Mouse (Mus musculus) neural tube, embryonic 14.5 days (tissue): Measurements from ENCODE around the gene Gm5565. TPM values are rescaled to one million over a fixed set of nuclear protein-coding genes. Genes with fewer than 3 reads are reported as not detected.
"Not testable (repeated sequence)": the region's sequence is repeated elsewhere in the genome, so short reads cannot be mapped to it uniquely, and the experiment has no call there.

Source experiments
- ATAC-seq: fragments of 200-750 bp; cut with Nextera tagmentation; 2 replicates; pipeline ENCODE4 v1.8.0; 2017; ENCODE audit warnings: low read depth, mild to moderate bottlenecking, moderate TSS enrichment, moderate library complexity
- H3K27ac ChIP-seq: fragments of 300-500 bp; sonication (generic); 2 replicates; pipeline ENCODE4 v1.5.1; 2014; ENCODE audit warnings: low read depth, mild to moderate bottlenecking, control low read depth, low read length, moderate library complexity, mixed read lengths
- H3K27me3 ChIP-seq: fragments of 300-500 bp; sonication (generic); 2 replicates; pipeline ENCODE4 v1.6.1; 2014; ENCODE audit warnings: low read length; ENCODE audit not compliant: control insufficient read depth, insufficient read depth
- H3K36me3 ChIP-seq: fragments of 300-500 bp; sonication (generic); 2 replicates; pipeline ENCODE4 v1.6.1; 2014; ENCODE audit warnings: low read length, mixed read lengths; ENCODE audit not compliant: control insufficient read depth, insufficient read depth
- H3K4me1 ChIP-seq: fragments of 300-500 bp; sonication (generic); 2 replicates; pipeline ENCODE4 v1.6.1; 2014; ENCODE audit warnings: low read length; ENCODE audit not compliant: control insufficient read depth, insufficient read depth
- H3K4me2 ChIP-seq: fragments of 300-500 bp; sonication (generic); 2 replicates; pipeline ENCODE4 v1.6.1; 2014; ENCODE audit warnings: mild to moderate bottlenecking, low read depth, low read length, control low read depth
- H3K4me3 ChIP-seq: fragments of 300-500 bp; sonication (generic); 2 replicates; pipeline ENCODE4 v1.5.1; 2014; ENCODE audit warnings: low read depth, low read length, control low read depth, mixed read lengths
- H3K9ac ChIP-seq: fragments of 300-500 bp; sonication (generic); replicated peaks from 2 replicates; pipeline ENCODE4 v1.6.1; 2014; ENCODE audit warnings: low read depth, mild to moderate bottlenecking, control low read depth, low read length, mixed read lengths
- H3K9me3 ChIP-seq: fragments of 300-500 bp; sonication (generic); 2 replicates; pipeline ENCODE4 v1.6.1; 2016; ENCODE audit warnings: low read length; ENCODE audit not compliant: control insufficient read depth
- WGBS: fragments of 180-500 bp; shearing (Covaris S2); extraction: QIAGEN DNeasy Blood & Tissue Kit; methylation state at CpG from one replicate; pipeline ENCODE4 v1.1.7; 2014; 5-methylcytosine and 5-hydroxymethylcytosine counted together
- polyA plus RNA-seq: library from polyadenylated mRNA; unstranded; fragments of >200 nt; fragmentation: Nextera tagmentation; extraction: Ambion mirVana; gene quantifications from 2 replicates; pipeline ENCODE4 v1.2.1, GENCODE M21; 2014

The Gm5565 gene
- polyA plus RNA-seq, 1 experiment from 2014 or later: not detected

DNA sequence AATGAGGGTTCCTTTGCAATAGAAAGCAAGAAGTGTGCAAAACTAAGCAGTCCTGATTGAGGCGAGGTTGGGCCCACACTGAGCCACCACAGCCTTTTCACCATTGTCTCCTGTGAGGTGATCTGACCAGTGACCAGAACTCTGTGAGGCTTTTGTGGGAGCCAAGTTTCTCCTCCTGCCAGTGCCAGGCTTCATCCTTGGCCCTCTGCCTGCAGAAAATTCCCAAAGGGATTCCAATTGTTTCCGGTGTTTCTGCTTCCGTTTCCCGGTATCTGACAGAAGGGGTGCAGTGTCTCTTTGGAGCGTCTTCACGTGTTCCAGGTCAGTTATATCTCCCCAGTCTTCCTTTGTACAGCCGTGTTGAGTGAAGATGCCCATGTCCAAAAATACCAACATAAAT, 28.4 kb upstream of the Gm5565 start:
- Histone ChIP-seq H3K27ac (no peak overlapping the region), H3K9ac (no peak overlapping the region), H3K4me3 (no peak overlapping the region), H3K36me3 (no peaks in the 10 kb centered on the region), H3K4me1 (no peaks in the 10 kb centered on the region), H3K9me3 (no peaks in the 10 kb centered on the region), H3K27me3 (no peaks in the 10 kb centered on the region), H3K4me2 (no peak overlapping the region)
- no peak for ATAC-seq
- WGBS: 79% methylated on average over 7 of the region's 7 CpGs

DNA sequence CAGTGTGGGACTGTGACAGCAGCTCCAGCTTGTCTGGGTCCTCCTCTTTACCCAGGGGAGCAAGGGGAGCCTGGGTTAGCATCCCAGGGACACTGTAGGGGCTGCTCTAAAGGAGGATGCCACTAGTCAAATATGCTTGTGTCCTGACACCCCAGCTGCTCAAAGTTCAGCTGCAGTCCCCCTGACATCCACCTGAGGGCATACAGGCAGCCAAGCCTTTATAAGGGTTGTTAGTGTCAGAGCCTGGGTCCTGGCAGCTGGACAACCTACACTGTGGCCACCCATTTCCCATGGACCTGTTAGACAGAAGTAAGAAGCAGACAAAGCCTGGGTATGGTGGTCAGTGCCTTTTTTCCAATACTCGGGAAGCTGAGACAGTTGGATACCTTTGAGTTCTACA, 27.8 kb upstream of the Gm5565 start:
- Histone ChIP-seq H3K27me3 (no peaks in the 10 kb centered on the region), H3K27ac (no peak overlapping the region), H3K4me1 (no peaks in the 10 kb centered on the region), H3K4me3 (no peak overlapping the region), H3K9me3 (no peaks in the 10 kb centered on the region), H3K9ac (no peak overlapping the region), H3K36me3 (no peaks in the 10 kb centered on the region), H3K4me2 (no peak overlapping the region)
- WGBS: 84% methylated on average over 1 of the region's 1 CpGs
- ATAC-seq: no peak

DNA sequence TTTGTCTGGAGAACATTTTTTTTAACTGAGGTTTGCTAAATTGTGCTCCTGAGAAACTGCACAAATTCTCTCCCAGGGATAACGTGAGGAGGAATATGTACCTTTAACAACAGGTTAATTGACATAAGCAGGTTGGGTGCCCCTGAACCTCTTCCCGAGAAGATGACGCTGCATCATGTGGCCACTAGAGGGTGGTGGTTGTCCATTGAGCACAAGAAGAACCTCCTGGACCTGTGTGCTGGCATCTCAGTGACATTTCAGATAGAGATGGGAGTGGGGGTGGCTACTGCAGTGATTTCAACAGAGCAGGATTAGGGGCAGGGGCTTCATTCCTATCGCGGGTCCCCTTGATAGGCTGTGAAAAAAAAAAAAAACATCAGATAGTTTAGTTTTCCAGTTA, 27.1 kb upstream of the Gm5565 start:
- H3K4me2 ChIP-seq, H3K4me3 ChIP-seq, H3K4me1 ChIP-seq, H3K36me3 ChIP-seq, H3K27ac ChIP-seq, H3K27me3 ChIP-seq, ATAC-seq, H3K9ac ChIP-seq, H3K9me3 ChIP-seq: not testable (repeated sequence)
- WGBS: 29% methylated on average over 5 of the region's 5 CpGs

DNA sequence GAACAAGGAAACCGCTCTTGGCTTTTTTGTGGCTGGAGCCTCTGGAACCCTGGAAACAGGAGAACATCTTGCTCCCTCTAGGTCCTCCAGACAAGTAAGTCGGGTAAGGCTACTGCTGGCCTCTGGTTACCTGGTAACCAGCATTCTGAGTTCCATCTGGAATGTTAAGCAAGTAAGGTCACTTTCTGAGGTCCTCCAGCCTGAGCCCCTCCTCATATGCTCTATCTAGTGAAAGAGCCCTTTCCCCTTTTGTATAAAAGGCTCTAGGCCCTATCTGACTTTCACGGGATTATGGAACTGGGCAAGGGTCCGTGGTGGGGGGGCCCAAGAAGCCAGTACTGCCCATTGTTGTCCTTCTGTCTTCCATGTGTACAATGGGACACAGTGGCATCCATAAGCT, 24.9 kb upstream of the Gm5565 start, which contains the start of gene 1700001J03Rik:
1700001J03Rik (minus strand) TSS at position 101 of the 400 bp plus-strand sequence.
- 76% methylated on average over 4 of the region's 4 CpGs for WGBS
- not testable (repeated sequence) for H3K36me3 ChIP-seq, ATAC-seq, H3K9ac ChIP-seq, H3K27me3 ChIP-seq, H3K9me3 ChIP-seq, H3K4me1 ChIP-seq, H3K27ac ChIP-seq, H3K4me2 ChIP-seq, H3K4me3 ChIP-seq

DNA sequence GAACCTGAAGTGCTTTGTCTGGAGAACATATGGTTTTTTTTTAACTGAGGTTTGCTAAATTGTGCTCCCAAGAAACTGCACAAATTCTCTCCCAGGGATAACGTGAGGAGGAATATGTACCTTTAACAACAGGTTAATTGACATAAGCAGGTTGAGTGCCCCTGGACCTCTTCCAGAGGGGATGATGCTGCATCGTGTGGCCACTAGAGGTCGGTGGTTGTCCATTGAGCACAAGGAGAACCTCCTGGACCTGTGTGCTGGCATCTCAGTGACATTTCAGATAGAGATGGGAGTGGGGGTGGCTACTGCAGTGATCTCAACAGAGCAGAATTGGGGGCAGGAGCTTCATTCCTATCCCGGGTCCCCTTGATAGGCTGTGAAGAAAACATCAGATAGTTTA, 12.4 kb upstream of the Gm5565 start:
- H3K36me3 ChIP-seq, ATAC-seq, H3K4me2 ChIP-seq, H3K4me3 ChIP-seq, H3K27me3 ChIP-seq, H3K9ac ChIP-seq, H3K9me3 ChIP-seq, H3K4me1 ChIP-seq, H3K27ac ChIP-seq: not testable (repeated sequence)
- WGBS: 73% methylated on average over 4 of the region's 4 CpGs

DNA sequence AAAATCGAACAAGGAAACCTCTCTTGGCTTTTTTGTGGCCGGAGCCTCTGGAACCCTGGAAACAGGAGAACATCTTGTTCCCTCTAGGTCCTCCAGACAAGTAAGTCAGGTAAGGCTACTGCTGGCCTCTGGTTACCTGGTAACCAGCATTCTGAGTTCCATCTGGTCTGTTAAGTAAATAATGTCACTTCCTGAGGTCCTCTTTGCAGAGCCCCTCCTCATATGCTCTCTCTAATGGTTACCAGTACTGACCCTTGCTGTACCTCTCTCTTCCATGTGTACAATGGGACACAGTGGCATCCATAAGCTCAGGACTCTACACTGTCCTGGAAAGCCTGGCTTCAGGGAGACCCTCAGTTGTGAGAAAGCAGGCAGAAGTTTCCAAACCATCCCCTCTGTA, 10.3 kb upstream of the Gm5565 start, which contains the start of gene Gm6309:
Gm6309 (minus strand) TSS at position 101 of the 400 bp plus-strand sequence.
- H3K9me3 ChIP-seq, H3K4me2 ChIP-seq, H3K4me1 ChIP-seq, H3K27me3 ChIP-seq, H3K27ac ChIP-seq, H3K9ac ChIP-seq, H3K4me3 ChIP-seq, H3K36me3 ChIP-seq, ATAC-seq: not testable (repeated sequence)
- WGBS: 78% methylated on average over 2 of the region's 2 CpGs

DNA sequence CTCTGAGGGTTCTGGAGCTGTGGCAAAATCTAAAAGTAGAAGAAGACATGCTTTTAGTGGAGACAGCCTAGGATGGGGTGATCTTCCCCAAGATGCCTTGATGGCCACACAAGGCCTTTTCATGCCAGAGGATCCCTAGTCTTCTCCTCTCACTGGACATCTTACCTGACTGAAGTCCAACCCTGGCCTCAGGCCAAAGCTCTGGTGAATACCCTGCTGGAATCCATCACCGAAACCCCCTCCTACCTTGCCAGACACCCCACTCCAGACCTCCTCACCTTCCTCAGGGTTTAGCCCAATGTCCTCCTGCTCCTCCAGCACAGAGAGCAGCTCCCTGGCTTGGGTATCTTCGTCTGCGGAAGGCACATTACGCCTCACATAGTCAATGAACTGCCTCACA, 2.0 kb downstream of the Gm5565 start:
- not testable (repeated sequence) for H3K9me3 ChIP-seq, H3K4me2 ChIP-seq, H3K4me3 ChIP-seq, H3K27me3 ChIP-seq, H3K36me3 ChIP-seq, ATAC-seq, H3K4me1 ChIP-seq, H3K27ac ChIP-seq, H3K9ac ChIP-seq
- 92% methylated on average over 4 of the region's 4 CpGs for WGBS

DNA sequence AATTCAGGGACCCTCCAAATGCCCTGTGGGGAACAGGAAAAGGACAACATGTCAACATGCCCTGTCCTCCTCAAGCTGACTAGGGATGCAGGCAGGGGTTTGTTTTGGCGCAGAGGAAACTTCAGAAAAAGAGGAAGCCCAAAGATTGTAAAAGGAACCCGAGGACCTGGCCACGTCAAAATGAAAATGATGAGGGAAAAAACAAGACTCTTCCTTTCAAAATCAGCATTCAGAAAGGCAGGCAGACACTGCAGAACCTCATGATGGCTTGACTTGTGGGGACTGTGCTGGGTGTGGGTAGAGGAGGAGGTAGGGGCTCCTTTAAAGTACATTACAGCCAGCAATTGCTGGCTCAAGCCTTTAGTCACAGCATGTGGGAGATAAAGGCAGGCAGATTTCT, 9.9 kb downstream of the Gm5565 start:
- no peaks in the 10 kb centered on the region for H3K4me1 ChIP-seq

DNA sequence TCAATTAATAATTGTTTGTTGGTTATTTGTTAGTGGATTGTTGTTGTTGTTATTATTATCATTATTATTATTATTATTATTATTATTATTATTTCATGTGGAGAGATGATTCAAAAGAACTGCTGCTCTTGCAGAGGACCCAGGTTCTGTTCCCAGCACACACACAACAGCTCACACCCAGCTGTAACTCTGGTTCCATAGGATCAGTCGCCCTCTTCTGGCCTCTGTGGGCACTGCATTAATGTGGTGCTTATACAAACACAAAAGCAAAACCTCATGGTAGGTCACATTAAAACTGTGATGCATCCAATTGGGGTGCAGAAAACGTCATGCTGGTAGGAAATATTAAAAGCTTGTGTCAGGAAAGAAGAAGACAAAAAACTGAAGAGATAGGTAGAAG, 12.4 kb downstream of the Gm5565 start:
- Histone ChIP-seq H3K36me3 (no peaks in the 10 kb centered on the region), H3K9ac (no peak overlapping the region), H3K9me3 (0 out of 2 replicates have a peak, but pooled peaks cover 3% of the 10 kb centered on the region), H3K27ac (no peak overlapping the region), H3K4me2 (no peak overlapping the region), H3K4me1 (no peaks in the 10 kb centered on the region), H3K4me3 (no peak overlapping the region), H3K27me3 (no peaks in the 10 kb centered on the region)
- 53% methylated on average over 2 of the region's 2 CpGs for WGBS
- ATAC-seq: no peak

More for the DNA sequence above, 9.9 kb downstream of the Gm5565 start:
- Histone ChIP-seq H3K9ac (no peak overlapping the region), H3K27me3 (no peaks in the 10 kb centered on the region), H3K4me2 (no peak overlapping the region), H3K27ac (no peak overlapping the region), H3K36me3 (no peaks in the 10 kb centered on the region), H3K9me3 (0 out of 2 replicates have a peak, but pooled peaks cover 3% of the 10 kb centered on the region), H3K4me3 (no peak overlapping the region)
- 82% methylated on average over 3 of the region's 3 CpGs for WGBS
- ATAC-seq: no peak
